Mouse (Mus musculus): ENCODE measurements around the gene Btbd16. TPM values are rescaled to one million over a fixed set of nuclear protein-coding genes. Genes with fewer than 3 reads are reported as not detected.

The Btbd16 gene
- polyA plus RNA-seq, 1 experiment from 2014 or later: not detected

DNA sequence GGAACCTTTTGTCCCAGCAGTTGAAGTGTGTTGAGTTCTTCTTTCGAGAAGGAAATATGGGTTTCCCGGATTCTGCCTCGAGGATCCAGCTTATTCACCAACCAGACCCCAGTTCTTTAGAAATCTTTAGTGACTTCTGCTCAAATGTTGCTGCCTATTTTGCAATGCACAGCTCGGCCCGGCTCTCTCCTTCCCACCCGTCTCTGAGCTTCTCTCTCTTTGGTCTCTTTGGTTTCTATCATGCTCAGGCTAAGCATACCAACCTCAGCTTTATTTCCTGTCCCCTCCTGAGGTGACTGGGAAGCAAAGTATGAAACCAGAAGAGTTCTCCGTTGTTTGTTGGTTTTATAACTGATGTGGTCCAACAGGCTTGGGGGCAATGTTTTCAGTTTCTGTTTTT lies 42.4 kb downstream of the Btbd16 start:
- Histone ChIP-seq H3K4me1 (ENCODE audit: control insufficient read depth, insufficient read depth, low read length) (no peaks in the 10 kb centered on the region), H3K27me3 (ENCODE audit: control insufficient read depth, insufficient read depth, low read length) (no peaks in the 10 kb centered on the region), H3K9ac (ENCODE audit: low read depth, low read length) (no peak overlapping the region), H3K4me2 (replicated peaks; ENCODE audit: low read depth, low read length) (no peak overlapping the region), H3K27ac (ENCODE audit: low read depth, low read length) (no peak overlapping the region), H3K4me3 (ENCODE audit: low read length) (no peak overlapping the region), H3K36me3 (ENCODE audit: control insufficient read depth, insufficient read depth, low read length) (no peaks in the 10 kb centered on the region), H3K9me3 (ENCODE audit: control insufficient read depth, low read length) (no peaks in the 10 kb centered on the region)
- WGBS: 85% methylated on average over 7 of the region's 7 CpGs
- ATAC-seq (ENCODE audit: low FRiP score, low TSS enrichment): no peak

DNA sequence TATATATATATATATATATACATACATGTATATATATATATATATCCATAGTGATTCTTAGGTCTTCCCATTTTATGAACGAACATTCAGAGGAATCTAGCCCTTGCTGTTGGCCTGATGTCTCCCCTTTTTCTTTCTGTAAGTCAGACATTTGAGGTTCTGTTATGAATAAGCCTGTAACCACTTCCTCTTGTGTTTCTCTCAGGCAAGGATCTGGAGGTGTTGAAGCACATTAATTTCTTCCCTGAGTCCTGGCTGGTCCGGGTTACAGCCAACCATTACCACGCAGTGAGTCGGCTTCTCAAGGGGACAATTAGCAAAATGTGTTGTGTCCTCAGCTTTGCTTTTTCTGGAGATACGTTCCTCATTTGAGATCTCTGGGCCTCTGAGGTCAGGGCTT lies 44.9 kb downstream of the Btbd16 start:
- H3K9ac ChIP-seq (ENCODE audit: low read depth, low read length): no peak overlapping the region
- H3K27ac ChIP-seq (ENCODE audit: low read depth, low read length): no peak overlapping the region
- ATAC-seq (ENCODE audit: low FRiP score, low TSS enrichment): no peak
- no peaks in the 10 kb centered on the region for H3K36me3 ChIP-seq (ENCODE audit: control insufficient read depth, insufficient read depth, low read length)
- 78% methylated on average over 5 of the region's 5 CpGs for WGBS
- no peaks in the 10 kb centered on the region for H3K27me3 ChIP-seq (ENCODE audit: control insufficient read depth, insufficient read depth, low read length)
- H3K9me3 ChIP-seq (ENCODE audit: control insufficient read depth, low read length): no peaks in the 10 kb centered on the region
- no peaks in the 10 kb centered on the region for H3K4me1 ChIP-seq (ENCODE audit: control insufficient read depth, insufficient read depth, low read length)
- H3K4me3 ChIP-seq (ENCODE audit: low read length): no peak overlapping the region
- no peak overlapping the region for H3K4me2 ChIP-seq (replicated peaks; ENCODE audit: low read depth, low read length)

DNA sequence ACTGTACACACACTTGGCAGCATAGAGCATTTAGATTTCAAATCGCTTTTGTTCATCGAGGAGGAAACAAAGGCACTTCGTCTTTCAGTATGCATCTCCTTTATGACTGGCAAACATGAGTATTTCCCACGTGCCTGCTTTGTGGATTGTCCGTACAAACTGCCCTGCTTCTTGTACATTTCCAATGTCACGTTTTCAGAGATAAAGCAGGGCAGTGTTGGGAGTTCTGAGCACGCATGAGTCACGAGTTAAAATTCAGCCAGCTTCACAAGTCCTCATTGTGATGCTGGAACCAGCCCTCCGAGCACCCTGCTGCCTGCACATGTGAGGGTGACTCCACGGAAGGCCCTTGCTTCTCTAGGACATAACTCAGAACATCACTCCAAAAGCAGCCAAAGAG lies 45.8 kb downstream of the Btbd16 start:
- Histone ChIP-seq H3K27ac (ENCODE audit: low read depth, low read length) (no peak overlapping the region), H3K9me3 (ENCODE audit: control insufficient read depth, low read length) (no peaks in the 10 kb centered on the region), H3K27me3 (ENCODE audit: control insufficient read depth, insufficient read depth, low read length) (no peaks in the 10 kb centered on the region), H3K36me3 (ENCODE audit: control insufficient read depth, insufficient read depth, low read length) (no peaks in the 10 kb centered on the region), H3K4me1 (ENCODE audit: control insufficient read depth, insufficient read depth, low read length) (no peaks in the 10 kb centered on the region), H3K9ac (ENCODE audit: low read depth, low read length) (no peak overlapping the region), H3K4me2 (replicated peaks; ENCODE audit: low read depth, low read length) (no peak overlapping the region), H3K4me3 (ENCODE audit: low read length) (no peak overlapping the region)
- 66% methylated on average over 10 of the region's 10 CpGs for WGBS
- no peak for ATAC-seq (ENCODE audit: low FRiP score, low TSS enrichment)

DNA sequence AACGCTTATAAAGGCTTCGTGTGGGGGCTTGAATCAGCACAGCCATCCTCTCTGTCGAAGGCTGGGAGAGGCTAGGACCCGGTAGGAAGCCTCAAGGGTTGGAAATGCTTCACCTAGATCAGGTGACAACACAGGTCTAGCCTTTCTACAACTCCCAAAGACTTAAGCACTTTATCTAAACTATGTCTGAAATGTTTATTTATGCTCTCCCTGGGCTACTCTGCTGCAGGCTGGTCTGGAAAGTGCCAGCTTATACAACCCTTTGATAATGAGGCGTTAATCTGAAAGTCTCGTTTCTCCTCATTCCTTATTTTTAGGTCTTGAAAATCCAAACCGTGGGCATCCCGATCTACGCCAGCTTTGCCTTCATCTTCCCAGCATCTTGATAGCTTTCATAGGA lies 50.1 kb downstream of the Btbd16 start:
- no peaks in the 10 kb centered on the region for H3K27me3 ChIP-seq (ENCODE audit: control insufficient read depth, insufficient read depth, low read length)
- no peak for ATAC-seq (ENCODE audit: low FRiP score, low TSS enrichment)
- H3K9ac ChIP-seq (ENCODE audit: low read depth, low read length): no peak overlapping the region
- no peak overlapping the region for H3K4me3 ChIP-seq (ENCODE audit: low read length)
- no peak overlapping the region for H3K27ac ChIP-seq (ENCODE audit: low read depth, low read length)
- 76% methylated on average over 9 of the region's 9 CpGs for WGBS
- no peaks in the 10 kb centered on the region for H3K36me3 ChIP-seq (ENCODE audit: control insufficient read depth, insufficient read depth, low read length)
- H3K4me1 ChIP-seq (ENCODE audit: control insufficient read depth, insufficient read depth, low read length): no peaks in the 10 kb centered on the region
- no peaks in the 10 kb centered on the region for H3K9me3 ChIP-seq (ENCODE audit: control insufficient read depth, low read length)
- H3K4me2 ChIP-seq (replicated peaks; ENCODE audit: low read depth, low read length): no peak overlapping the region

DNA sequence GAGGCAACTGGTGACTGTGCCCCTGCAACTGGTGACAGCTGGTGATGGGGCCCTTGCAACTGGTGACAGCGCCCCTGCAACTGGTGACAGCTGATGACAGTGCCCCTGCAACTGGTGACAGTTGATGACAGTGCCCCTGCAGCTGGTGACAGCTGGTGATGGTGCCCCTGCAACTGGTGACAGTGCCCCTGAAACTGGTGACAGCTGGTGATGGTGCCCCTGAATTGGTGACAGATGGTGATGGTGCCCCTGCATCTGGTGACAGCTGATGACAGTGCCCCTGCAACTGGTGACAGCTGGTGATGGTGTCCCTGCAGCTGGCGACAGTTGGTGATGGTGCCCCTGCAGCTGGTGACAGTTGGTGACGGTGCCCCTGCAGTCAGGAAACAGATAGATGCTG lies 52.5 kb downstream of the Btbd16 start:
- WGBS: 70% methylated on average over 3 of the region's 3 CpGs
- no peak for ATAC-seq (ENCODE audit: low FRiP score, low TSS enrichment)
- no peak overlapping the region for H3K4me2 ChIP-seq (replicated peaks; ENCODE audit: low read depth, low read length)

DNA sequence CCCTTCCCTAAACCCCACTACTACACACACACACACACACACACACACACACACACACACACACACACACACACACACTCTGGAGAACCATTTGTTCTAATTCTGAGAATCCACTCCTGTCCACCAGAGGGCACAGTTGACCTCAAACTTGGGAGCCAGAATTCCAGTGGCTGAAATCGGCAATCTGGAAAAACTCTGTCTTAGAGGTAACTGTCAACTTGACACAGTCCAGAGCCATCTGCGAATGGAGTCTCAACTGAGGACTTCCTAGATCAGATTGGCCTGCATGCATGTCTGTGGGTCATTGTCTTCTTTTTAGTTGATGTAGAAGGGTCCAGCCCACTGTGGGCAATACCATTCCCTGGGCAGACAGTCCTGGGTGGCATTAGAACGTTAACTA lies 53.6 kb downstream of the Btbd16 start:
- Histone ChIP-seq H3K27me3 (ENCODE audit: control insufficient read depth, insufficient read depth, low read length) (no peaks in the 10 kb centered on the region), H3K4me1 (ENCODE audit: control insufficient read depth, insufficient read depth, low read length) (no peaks in the 10 kb centered on the region), H3K36me3 (ENCODE audit: control insufficient read depth, insufficient read depth, low read length) (no peaks in the 10 kb centered on the region), H3K4me2 (replicated peaks; ENCODE audit: low read depth, low read length) (no peak overlapping the region), H3K4me3 (ENCODE audit: low read length) (no peak overlapping the region), H3K9me3 (ENCODE audit: control insufficient read depth, low read length) (no peaks in the 10 kb centered on the region), H3K27ac (ENCODE audit: low read depth, low read length) (no peak overlapping the region), H3K9ac (ENCODE audit: low read depth, low read length) (no peak overlapping the region)
- WGBS: 44% methylated on average over 3 of the region's 3 CpGs
- ATAC-seq (ENCODE audit: low FRiP score, low TSS enrichment): peak; percentile 45; the same call in 1 of the 2 replicates

More for the DNA sequence above, 52.5 kb downstream of the Btbd16 start:
- H3K27ac ChIP-seq (ENCODE audit: low read depth, low read length): no peak overlapping the region
- H3K36me3 ChIP-seq (ENCODE audit: control insufficient read depth, insufficient read depth, low read length): no peaks in the 10 kb centered on the region
- no peaks in the 10 kb centered on the region for H3K4me1 ChIP-seq (ENCODE audit: control insufficient read depth, insufficient read depth, low read length)
- no peak overlapping the region for H3K9ac ChIP-seq (ENCODE audit: low read depth, low read length)
- no peaks in the 10 kb centered on the region for H3K9me3 ChIP-seq (ENCODE audit: control insufficient read depth, low read length)
- no peak overlapping the region for H3K4me3 ChIP-seq (ENCODE audit: low read length)
- H3K27me3 ChIP-seq (ENCODE audit: control insufficient read depth, insufficient read depth, low read length): no peaks in the 10 kb centered on the region

DNA sequence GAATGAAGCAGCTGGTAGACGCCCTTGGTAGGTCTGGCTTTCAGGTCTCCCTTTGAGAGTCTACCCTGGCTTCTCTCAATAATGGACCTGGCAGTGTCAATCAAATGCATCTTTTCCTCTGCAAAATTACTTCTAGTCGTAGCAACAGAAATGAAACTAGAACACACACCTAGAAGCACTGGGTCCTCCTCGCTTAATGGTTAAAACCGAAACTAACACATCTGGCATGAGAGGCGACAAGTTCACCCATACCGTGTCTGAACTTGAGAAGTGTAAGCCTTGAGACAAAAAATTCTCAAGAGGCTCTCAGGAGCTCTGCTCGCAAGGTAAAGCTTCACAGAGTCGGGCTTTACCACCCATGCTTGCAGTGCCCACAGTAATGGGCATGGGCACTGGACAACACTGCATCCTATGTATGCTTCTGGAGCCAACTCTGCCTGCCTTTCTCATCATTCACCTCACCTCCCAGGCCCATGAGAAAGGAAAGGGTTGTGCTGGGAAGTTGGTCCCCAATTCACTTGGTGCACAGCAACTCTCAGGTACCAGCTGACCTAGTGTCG lies 54.1 kb downstream of the Btbd16 start:
- no peak overlapping the region for H3K27ac ChIP-seq (ENCODE audit: low read depth, low read length)

DNA sequence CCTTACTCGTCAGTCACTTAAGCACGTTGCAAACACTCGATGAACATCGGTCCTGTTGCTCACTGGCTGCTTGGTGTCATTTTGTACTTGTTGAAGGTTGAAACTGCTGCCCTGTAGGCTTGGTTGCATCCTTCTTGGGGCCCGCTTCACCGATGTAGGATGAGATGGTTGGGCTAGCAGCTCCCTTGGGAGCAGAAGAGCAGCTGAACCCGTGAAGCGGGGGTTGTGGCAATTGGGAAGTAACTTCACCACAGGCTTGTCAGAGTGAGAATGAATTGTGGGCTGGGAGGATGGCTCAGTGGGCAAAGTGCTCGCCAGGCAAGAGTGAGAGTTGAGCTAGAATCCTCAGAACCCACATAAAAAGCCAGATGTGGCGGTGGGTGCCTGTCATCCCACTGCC lies 54.6 kb downstream of the Btbd16 start:
- no peak overlapping the region for H3K27ac ChIP-seq (ENCODE audit: low read depth, low read length)
- no peaks in the 10 kb centered on the region for H3K4me1 ChIP-seq (ENCODE audit: control insufficient read depth, insufficient read depth, low read length)
- WGBS: 82% methylated on average over 10 of the region's 10 CpGs
- H3K9ac ChIP-seq (ENCODE audit: low read depth, low read length): no peak overlapping the region
- H3K4me3 ChIP-seq (ENCODE audit: low read length): no peak overlapping the region
- H3K9me3 ChIP-seq (ENCODE audit: control insufficient read depth, low read length): no peaks in the 10 kb centered on the region
- no peaks in the 10 kb centered on the region for H3K36me3 ChIP-seq (ENCODE audit: control insufficient read depth, insufficient read depth, low read length)
- no peak for ATAC-seq (ENCODE audit: low FRiP score, low TSS enrichment)
- no peaks in the 10 kb centered on the region for H3K27me3 ChIP-seq (ENCODE audit: control insufficient read depth, insufficient read depth, low read length)
- H3K4me2 ChIP-seq (replicated peaks; ENCODE audit: low read depth, low read length): no peak overlapping the region

More for the DNA sequence above, 54.1 kb downstream of the Btbd16 start:
- no peak for ATAC-seq (ENCODE audit: low FRiP score, low TSS enrichment)
- Histone ChIP-seq H3K36me3 (ENCODE audit: control insufficient read depth, insufficient read depth, low read length) (no peaks in the 10 kb centered on the region), H3K27me3 (ENCODE audit: control insufficient read depth, insufficient read depth, low read length) (no peaks in the 10 kb centered on the region), H3K4me1 (ENCODE audit: control insufficient read depth, insufficient read depth, low read length) (no peaks in the 10 kb centered on the region), H3K9me3 (ENCODE audit: control insufficient read depth, low read length) (no peaks in the 10 kb centered on the region), H3K4me3 (ENCODE audit: low read length) (no peak overlapping the region), H3K9ac (ENCODE audit: low read depth, low read length) (no peak overlapping the region), H3K4me2 (replicated peaks; ENCODE audit: low read depth, low read length) (no peak overlapping the region)
- 91% methylated on average over 9 of the region's 9 CpGs for WGBS

DNA sequence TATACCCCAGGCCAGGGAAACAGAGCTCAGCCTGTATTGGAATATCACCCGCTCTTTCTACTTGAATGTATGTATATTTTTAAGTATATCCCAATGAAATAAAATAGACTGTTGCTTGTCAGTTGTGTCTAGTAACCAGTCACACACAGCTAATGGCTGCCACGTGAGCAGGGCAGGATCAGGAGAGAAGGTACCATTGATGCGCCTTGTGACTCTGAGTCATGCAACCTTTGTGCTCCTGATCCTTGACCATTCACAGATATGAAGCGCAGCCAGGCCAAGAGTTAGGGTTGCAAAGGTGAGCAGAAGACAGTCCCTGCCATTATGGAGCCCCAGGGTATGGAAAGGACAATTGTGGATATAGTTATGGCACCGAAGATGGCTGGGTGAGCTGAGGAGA lies 57.7 kb downstream of the Btbd16 start:
- H3K4me2 ChIP-seq (replicated peaks; ENCODE audit: low read depth, low read length): no peak overlapping the region
- no peaks in the 10 kb centered on the region for H3K27me3 ChIP-seq (ENCODE audit: control insufficient read depth, insufficient read depth, low read length)
- H3K4me3 ChIP-seq (ENCODE audit: low read length): no peak overlapping the region
- 89% methylated on average over 5 of the region's 5 CpGs for WGBS
- no peak overlapping the region for H3K9ac ChIP-seq (ENCODE audit: low read depth, low read length)
- no peaks in the 10 kb centered on the region for H3K9me3 ChIP-seq (ENCODE audit: control insufficient read depth, low read length)
- no peaks in the 10 kb centered on the region for H3K36me3 ChIP-seq (ENCODE audit: control insufficient read depth, insufficient read depth, low read length)
- peaks cover 11% of the 10 kb centered on the region for H3K4me1 ChIP-seq (ENCODE audit: control insufficient read depth, insufficient read depth, low read length)
- ATAC-seq (ENCODE audit: low FRiP score, low TSS enrichment): no peak
- no peak overlapping the region for H3K27ac ChIP-seq (ENCODE audit: low read depth, low read length)
